Mouse (Mus musculus) hindbrain, embryonic 15.5 days (tissue): Measurements from ENCODE around the gene Mrpl42. TPM values are rescaled to one million over a fixed set of nuclear protein-coding genes. Genes with fewer than 3 reads are reported as not detected.

Experiments
- ATAC-seq: fragments of 200-750 bp; cut with Nextera tagmentation; 2 replicates; pipeline ENCODE4 v1.8.0; 2017; ENCODE audit warnings: low read depth, moderate number of reproducible peaks, moderate TSS enrichment; ENCODE audit not compliant: low FRiP score
- H3K27ac ChIP-seq: fragments of 300-500 bp; sonication (generic); replicated peaks from 2 replicates; pipeline ENCODE4 v1.5.1; 2015; ENCODE audit warnings: mild to moderate bottlenecking, inconsistent platforms
- H3K27me3 ChIP-seq: fragments of 300-500 bp; sonication (generic); 2 replicates; pipeline ENCODE4 v1.6.1; 2015; ENCODE audit warnings: control low read depth, inconsistent platforms
- H3K36me3 ChIP-seq: fragments of 300-500 bp; sonication (generic); 2 replicates; pipeline ENCODE4 v1.6.1; 2015; ENCODE audit warnings: control low read depth, inconsistent platforms
- H3K4me1 ChIP-seq: fragments of 300-500 bp; sonication (generic); replicated peaks from 2 replicates; pipeline ENCODE4 v1.6.1; 2015; ENCODE audit warnings: control low read depth, inconsistent platforms
- H3K4me2 ChIP-seq: fragments of 300-500 bp; sonication (generic); 2 replicates; pipeline ENCODE4 v1.6.1; 2015; ENCODE audit warnings: moderate library complexity, mild to moderate bottlenecking, inconsistent platforms
- H3K4me3 ChIP-seq: fragments of 300-500 bp; sonication (generic); 2 replicates; pipeline ENCODE4 v1.5.1; 2015; ENCODE audit warnings: mild to moderate bottlenecking, inconsistent platforms
- H3K9ac ChIP-seq: fragments of 300-500 bp; sonication (generic); 2 replicates; pipeline ENCODE4 v1.6.1; 2015; ENCODE audit warnings: inconsistent platforms
- H3K9me3 ChIP-seq: fragments of 300-500 bp; sonication (generic); 2 replicates; pipeline ENCODE4 v1.6.1; 2016; ENCODE audit warnings: control low read depth, inconsistent platforms
- WGBS: fragments of 180-500 bp; shearing (Covaris S2); methylation state at CpG from one replicate; pipeline ENCODE4 v1.1.7; 2015; 5-methylcytosine and 5-hydroxymethylcytosine counted together
- polyA plus RNA-seq: library from polyadenylated mRNA; unstranded; fragments of >200 nt; fragmentation: Nextera tagmentation; extraction: Ambion mirVana; gene quantifications from 2 replicates; pipeline ENCODE4 v1.2.1, GENCODE M21; 2015

The Mrpl42 gene
- polyA plus RNA-seq, 1 experiment from 2014 or later: 257 TPM

GRCm38 (mm10) chr10:95513768-95514556 lies 12.2 kb upstream of the Mrpl42 start:
- peak; percentile 24; the same call in 1 of the 2 replicates for ATAC-seq

GRCm38 (mm10) chr10:95512635-95513034 lies 10.9 kb upstream of the Mrpl42 start:
- Histone ChIP-seq H3K27ac (no peak overlapping the region), H3K4me1 (peaks cover 19% of the 10 kb centered on the region), H3K4me3 (no peak overlapping the region), H3K36me3 (no peaks in the 10 kb centered on the region), H3K27me3 (no peaks in the 10 kb centered on the region), H3K9me3 (no peaks in the 10 kb centered on the region), H3K4me2 (no peak overlapping the region), H3K9ac (no peak overlapping the region)
- ATAC-seq: no peak
- 89% methylated on average over 8 of the region's 8 CpGs for WGBS

More at GRCm38 (mm10) chr10:95513768-95514556, 12.2 kb upstream of the Mrpl42 start:
- Histone ChIP-seq H3K36me3 (no peaks in the 10 kb centered on the region), H3K27ac (peak overlapping the region; percentile 94), H3K4me1 (peaks cover 29% of the 10 kb centered on the region), H3K9me3 (no peaks in the 10 kb centered on the region), H3K27me3 (no peaks in the 10 kb centered on the region), H3K4me2 (peak overlapping the region; percentile 62), H3K9ac (peak overlapping the region; percentile 55), H3K4me3 (peak overlapping the region; percentile 91)
- WGBS: 30% methylated on average over 15 of the region's 15 CpGs

- Histone ChIP-seq H3K4me3 (no peak overlapping the region), H3K27me3 (no peaks in the 10 kb centered on the region), H3K4me2 (no peak overlapping the region), H3K9ac (no peak overlapping the region), H3K27ac (no peak overlapping the region), H3K36me3 (no peaks in the 10 kb centered on the region), H3K4me1 (peaks cover 6% of the 10 kb centered on the region), H3K9me3 (no peaks in the 10 kb centered on the region)
- no peak for ATAC-seq
- WGBS: 71% methylated on average over 3 of the region's 3 CpGs
Measured at GRCm38 (mm10) chr10:95509263-95509662, 7.5 kb upstream of the Mrpl42 start.

GRCm38 (mm10) chr10:95508793-95509192 lies 7.1 kb upstream of the Mrpl42 start:
- H3K4me2 ChIP-seq: no peak overlapping the region
- H3K4me3 ChIP-seq: no peak overlapping the region
- no peak overlapping the region for H3K9ac ChIP-seq
- ATAC-seq: no peak
- H3K27ac ChIP-seq: no peak overlapping the region
- no peaks in the 10 kb centered on the region for H3K36me3 ChIP-seq
- WGBS: 69% methylated on average over 6 of the region's 6 CpGs
- no peaks in the 10 kb centered on the region for H3K27me3 ChIP-seq
- no peaks in the 10 kb centered on the region for H3K9me3 ChIP-seq
- H3K4me1 ChIP-seq: peaks cover 1% of the 10 kb centered on the region

- WGBS: 88% methylated on average over 8 of the region's 8 CpGs
- ATAC-seq: no peak
Measured at GRCm38 (mm10) chr10:95508126-95508525, 6.4 kb upstream of the Mrpl42 start.

GRCm38 (mm10) chr10:95504341-95504740 lies 2.6 kb upstream of the Mrpl42 start:
- no peak overlapping the region for H3K27ac ChIP-seq
- H3K4me3 ChIP-seq: no peak overlapping the region
- no peak overlapping the region for H3K9ac ChIP-seq
- H3K27me3 ChIP-seq: no peaks in the 10 kb centered on the region
- ATAC-seq: no peak
- H3K9me3 ChIP-seq: no peaks in the 10 kb centered on the region
- no peaks in the 10 kb centered on the region for H3K36me3 ChIP-seq
- 54% methylated on average over 1 of the region's 1 CpGs for WGBS
- peaks cover 10% of the 10 kb centered on the region for H3K4me1 ChIP-seq
- H3K4me2 ChIP-seq: no peak overlapping the region

More at GRCm38 (mm10) chr10:95508126-95508525, 6.4 kb upstream of the Mrpl42 start:
- no peaks in the 10 kb centered on the region for H3K36me3 ChIP-seq
- H3K9ac ChIP-seq: no peak overlapping the region
- no peak overlapping the region for H3K27ac ChIP-seq
- no peaks in the 10 kb centered on the region for H3K9me3 ChIP-seq
- H3K4me2 ChIP-seq: no peak overlapping the region
- H3K4me1 ChIP-seq: no peaks in the 10 kb centered on the region
- no peaks in the 10 kb centered on the region for H3K27me3 ChIP-seq
- H3K4me3 ChIP-seq: no peak overlapping the region

GRCm38 (mm10) chr10:95503443-95504235 lies 1.9 kb upstream of the Mrpl42 start:
- no peak for ATAC-seq
- Histone ChIP-seq H3K9ac (no peak overlapping the region), H3K4me1 (peaks cover 10% of the 10 kb centered on the region), H3K4me3 (no peak overlapping the region), H3K27me3 (no peaks in the 10 kb centered on the region), H3K9me3 (no peaks in the 10 kb centered on the region), H3K27ac (no peak overlapping the region), H3K36me3 (no peaks in the 10 kb centered on the region), H3K4me2 (no peak overlapping the region)
- 90% methylated on average over 14 of the region's 14 CpGs for WGBS

GRCm38 (mm10) chr10:95501033-95501432 lies 707 bp downstream of the Mrpl42 start:
- Histone ChIP-seq H3K27ac (peak overlapping the region; percentile 89), H3K9ac (peak overlapping the region; percentile 86), H3K4me3 (peak overlapping the region; percentile 77), H3K36me3 (no peaks in the 10 kb centered on the region), H3K4me2 (peak overlapping the region; percentile 63), H3K27me3 (no peaks in the 10 kb centered on the region), H3K4me1 (peaks cover 10% of the 10 kb centered on the region), H3K9me3 (no peaks in the 10 kb centered on the region)
- ATAC-seq: no peak
- 3% methylated on average over 7 of the region's 7 CpGs for WGBS

GRCm38 (mm10) chr10:95494268-95494667 lies 7.5 kb downstream of the Mrpl42 start:
- H3K9me3 ChIP-seq: no peaks in the 10 kb centered on the region
- H3K27me3 ChIP-seq: no peaks in the 10 kb centered on the region
- no peak overlapping the region for H3K4me2 ChIP-seq
- H3K27ac ChIP-seq: no peak overlapping the region
- peaks cover 55% of the 10 kb centered on the region for H3K36me3 ChIP-seq
- ATAC-seq: no peak
- 96% methylated on average over 5 of the region's 5 CpGs for WGBS
- no peak overlapping the region for H3K9ac ChIP-seq
- no peak overlapping the region for H3K4me3 ChIP-seq
- no peaks in the 10 kb centered on the region for H3K4me1 ChIP-seq

GRCm38 (mm10) chr10:95489653-95490052 lies 12.1 kb downstream of the Mrpl42 start:
- Histone ChIP-seq H3K9ac (no peak overlapping the region), H3K4me1 (no peaks in the 10 kb centered on the region), H3K4me3 (no peak overlapping the region), H3K9me3 (no peaks in the 10 kb centered on the region), H3K27ac (no peak overlapping the region), H3K36me3 (peaks cover 81% of the 10 kb centered on the region), H3K27me3 (no peaks in the 10 kb centered on the region), H3K4me2 (no peak overlapping the region)
- ATAC-seq: no peak
- 84% methylated on average over 2 of the region's 2 CpGs for WGBS

- no peak overlapping the region for H3K4me2 ChIP-seq
- H3K9ac ChIP-seq: no peak overlapping the region
- no peaks in the 10 kb centered on the region for H3K9me3 ChIP-seq
- no peak for ATAC-seq
- H3K4me1 ChIP-seq: no peaks in the 10 kb centered on the region
- H3K27me3 ChIP-seq: no peaks in the 10 kb centered on the region
- no peak overlapping the region for H3K4me3 ChIP-seq
- H3K27ac ChIP-seq: no peak overlapping the region
- H3K36me3 ChIP-seq: 0 out of 2 replicates have a peak, but pooled peaks cover 17% of the 10 kb centered on the region
- 83% methylated on average over 11 of the region's 11 CpGs for WGBS
Measured at GRCm38 (mm10) chr10:95477516-95477915, 24.2 kb downstream of the Mrpl42 start.

- peak; percentile 80 for ATAC-seq
- 10% methylated on average over 10 of the region's 10 CpGs for WGBS
Measured at GRCm38 (mm10) chr10:95475923-95476322, 25.8 kb downstream of the Mrpl42 start.

More at GRCm38 (mm10) chr10:95475923-95476322, 25.8 kb downstream of the Mrpl42 start:
- Histone ChIP-seq H3K36me3 (0 out of 2 replicates have a peak, but pooled peaks cover 9% of the 10 kb centered on the region), H3K4me2 (no peak overlapping the region), H3K4me1 (no peaks in the 10 kb centered on the region), H3K27ac (no peak overlapping the region), H3K4me3 (no peak overlapping the region), H3K9me3 (no peaks in the 10 kb centered on the region), H3K27me3 (no peaks in the 10 kb centered on the region), H3K9ac (no peak overlapping the region)
